Mouse (Mus musculus) stomach, postnatal 0 days (tissue): Measurements from ENCODE around the gene Catip. TPM values are rescaled to one million over a fixed set of nuclear protein-coding genes. Genes with fewer than 3 reads are reported as not detected.
A peak's percentile ranks its signal among the peaks of the same experiment; 100 is the strongest.

Experiments
- ATAC-seq: fragments of 200-750 bp; cut with Nextera tagmentation; 2 replicates; pipeline ENCODE4 v1.8.0; 2017; ENCODE audit not compliant: low FRiP score, low TSS enrichment
- DNase-seq: peaks from one replicate; pipeline ENCODE4 v3.0.0-alpha.2; 2016; ENCODE audit warnings: low spot score
- H3K27ac ChIP-seq: fragments of 300-500 bp; sonication (generic); replicated peaks from 2 replicates; pipeline ENCODE4 v1.5.1; 2014; ENCODE audit warnings: mild to moderate bottlenecking, control low read depth
- H3K27me3 ChIP-seq: fragments of 300-500 bp; sonication (generic); 2 replicates; pipeline ENCODE4 v1.6.1; 2014; ENCODE audit warnings: low read length; ENCODE audit not compliant: control insufficient read depth, insufficient read depth
- H3K36me3 ChIP-seq: fragments of 300-500 bp; sonication (generic); 2 replicates; pipeline ENCODE4 v1.6.1; 2014; ENCODE audit warnings: low read length, mixed read lengths; ENCODE audit not compliant: control insufficient read depth, insufficient read depth
- H3K4me1 ChIP-seq: fragments of 300-500 bp; sonication (generic); replicated peaks from 2 replicates; pipeline ENCODE4 v1.6.1; 2014; ENCODE audit warnings: antibody characterized with exemption; ENCODE audit not compliant: control insufficient read depth, insufficient read depth
- H3K4me2 ChIP-seq: fragments of 300-500 bp; sonication (generic); replicated peaks from 2 replicates; pipeline ENCODE4 v1.6.1; 2014; ENCODE audit warnings: low read depth, mild to moderate bottlenecking, control low read depth, moderate library complexity
- H3K4me3 ChIP-seq: fragments of 300-500 bp; sonication (generic); 2 replicates; pipeline ENCODE4 v1.5.1; 2014; ENCODE audit warnings: low read depth, low read length, control low read depth
- H3K9ac ChIP-seq: fragments of 300-500 bp; sonication (generic); 2 replicates; pipeline ENCODE4 v1.6.1; 2014; ENCODE audit warnings: mild to moderate bottlenecking, low read length, control low read depth, mixed read lengths
- H3K9me3 ChIP-seq: fragments of 300-500 bp; sonication (generic); 2 replicates; pipeline ENCODE4 v1.6.1; 2016; ENCODE audit warnings: low read length; ENCODE audit not compliant: control insufficient read depth
- CTCF ChIP-seq: IDR thresholded peaks from 2 replicates; pipeline ENCODE4 v1.5.1; 2016; ENCODE audit warnings: antibody characterized with exemption, low read depth, mild to moderate bottlenecking, moderate library complexity
- EP300 ChIP-seq: optimal IDR thresholded peaks from 2 replicates; pipeline ENCODE3; 2016; ENCODE audit warnings: antibody characterized with exemption
- WGBS: fragments of 180-500 bp; shearing (Covaris S2); extraction: QIAGEN DNeasy Blood & Tissue Kit; methylation state at CpG from one replicate; pipeline ENCODE4 v1.1.7; 2014; 5-methylcytosine and 5-hydroxymethylcytosine counted together
- polyA plus RNA-seq: library from polyadenylated mRNA; unstranded; fragments of >200 nt; fragmentation: Nextera tagmentation; extraction: Ambion mirVana; gene quantifications from 2 replicates; pipeline ENCODE4 v1.2.1, GENCODE M21; 2015

Catip gene
- polyA plus RNA-seq, 1 experiment from 2014 or later, result 0.50 TPM

GRCm38 (mm10) chr1:74390924-74391748 lies 29.2 kb downstream of the Catip start, which contains the start of gene Ctdsp1:
Ctdsp1 (plus strand) TSS chr1:74391509.
- Histone ChIP-seq H3K4me1 (peaks cover 3% of the 10 kb centered on the region), H3K4me2 (peak within 1 kb of the TSS; percentile 96), H3K9me3 (no peaks in the 10 kb centered on the region), H3K36me3 (peaks cover 11% of the 10 kb centered on the region), H3K27me3 (no peaks in the 10 kb centered on the region), H3K27ac (peak within 1 kb of the TSS; percentile 100), H3K4me3 (peak within 1 kb of the TSS; percentile 91), H3K9ac (peak within 1 kb of the TSS; percentile 100)
- WGBS, result 3% methylated on average over 48 of the region's 51 CpGs
- TF ChIP-seq EP300 (peak; percentile 91), CTCF (peak; percentile 42; the same call in 1 of the 2 replicates)
- ATAC-seq (peak; percentile 85), DNase-seq (peak; percentile 99)

GRCm38 (mm10) chr1:74391844-74392441 lies 30.0 kb downstream of the Catip start:
- peak overlapping the region; percentile 96 for H3K4me2 ChIP-seq
- no peaks in the 10 kb centered on the region for H3K27me3 ChIP-seq
- peak; percentile 53 for ATAC-seq
- TF ChIP-seq CTCF (no peak), EP300 (no peak)
- H3K9me3 ChIP-seq, result no peaks in the 10 kb centered on the region
- peaks cover 3% of the 10 kb centered on the region for H3K4me1 ChIP-seq
- H3K4me3 ChIP-seq, result peak overlapping the region; percentile 91
- peak overlapping the region; percentile 100 for H3K9ac ChIP-seq
- H3K36me3 ChIP-seq, result peaks cover 11% of the 10 kb centered on the region
- peak overlapping the region; percentile 100 for H3K27ac ChIP-seq
- DNase-seq, result peak; percentile 78
- 0% methylated on average over 39 of the region's 63 CpGs for WGBS

- ATAC-seq, result 0 out of 2 replicates have a peak, but pooled peaks have one; percentile 1
- Histone ChIP-seq H3K9ac (peak overlapping the region; percentile 100), H3K27me3 (no peaks in the 10 kb centered on the region), H3K4me1 (peaks cover 3% of the 10 kb centered on the region), H3K9me3 (no peaks in the 10 kb centered on the region), H3K4me2 (peak overlapping the region; percentile 96), H3K36me3 (peaks cover 11% of the 10 kb centered on the region), H3K27ac (peak overlapping the region; percentile 100), H3K4me3 (peak overlapping the region; percentile 91)
- peak; percentile 78 for DNase-seq
- WGBS, result 1% methylated on average over 16 of the region's 16 CpGs
- no peak for TF ChIP-seq CTCF
- no peak for TF ChIP-seq EP300
Observed at GRCm38 (mm10) chr1:74392446-74392994, 30.6 kb downstream of the Catip start.

DNA sequence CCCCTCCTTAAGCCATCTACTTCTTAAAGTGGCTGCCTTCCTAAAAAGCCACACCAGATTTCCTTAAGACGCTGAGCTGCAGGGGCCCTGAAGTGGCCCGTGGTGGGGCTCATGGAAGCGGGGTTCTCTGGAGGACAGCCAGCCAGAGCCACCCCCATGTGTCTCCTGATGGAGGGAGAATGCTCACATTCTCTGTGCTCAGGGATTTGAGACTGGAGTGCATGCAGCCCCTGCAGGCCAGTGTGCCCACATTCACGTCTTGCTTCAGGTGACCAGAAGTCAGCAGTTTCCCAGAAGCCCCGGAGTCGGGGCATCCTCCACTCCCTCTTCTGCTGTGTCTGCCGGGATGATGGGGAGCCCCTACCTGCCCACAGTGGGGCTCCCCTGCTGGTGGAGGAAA lies 31.1 kb downstream of the Catip start:
- peak overlapping the region; percentile 91 for H3K4me3 ChIP-seq
- H3K36me3 ChIP-seq, result peaks cover 11% of the 10 kb centered on the region
- peak overlapping the region; percentile 100 for H3K9ac ChIP-seq
- no peak for ATAC-seq
- no peak for DNase-seq
- no peaks in the 10 kb centered on the region for H3K9me3 ChIP-seq
- H3K27me3 ChIP-seq, result no peaks in the 10 kb centered on the region
- TF ChIP-seq EP300 (no peak), CTCF (peak; percentile 25; the same call in 1 of the 2 replicates)
- peak overlapping the region; percentile 96 for H3K4me2 ChIP-seq
- WGBS, result 29% methylated on average over 7 of the region's 7 CpGs
- H3K4me1 ChIP-seq, result peaks cover 3% of the 10 kb centered on the region
- H3K27ac ChIP-seq, result peak overlapping the region; percentile 100

GRCm38 (mm10) chr1:74393697-74394096 lies 31.8 kb downstream of the Catip start:
- WGBS, result 78% methylated on average over 9 of the region's 9 CpGs
- TF ChIP-seq EP300 (no peak), CTCF (no peak)
- Histone ChIP-seq H3K9me3 (no peaks in the 10 kb centered on the region), H3K4me1 (peaks cover 3% of the 10 kb centered on the region), H3K9ac (no peak overlapping the region), H3K4me2 (0 out of 2 replicates have a peak overlapping the region, but pooled peaks have one; percentile 96), H3K27me3 (no peaks in the 10 kb centered on the region), H3K36me3 (peaks cover 11% of the 10 kb centered on the region), H3K27ac (no peak overlapping the region), H3K4me3 (no peak overlapping the region)
- DNase-seq (no peak), ATAC-seq (no peak)
